Mouse (Mus musculus) lung, postnatal 0 days (tissue): ENCODE measurements around the gene Avl9. TPM values are rescaled to one million over a fixed set of nuclear protein-coding genes. Genes with fewer than 3 reads are reported as not detected.

Experiments
- ATAC-seq: fragments of 200-750 bp; cut with Nextera tagmentation; 2 replicates; pipeline ENCODE4 v1.8.0; 2017; ENCODE audit warnings: moderate library complexity
- DNase-seq: peaks from one replicate; pipeline ENCODE4 v3.0.0-alpha.2; 2016; ENCODE audit warnings: low spot score
- H3K27ac ChIP-seq: fragments of 300-500 bp; sonication (generic); 2 replicates; pipeline ENCODE4 v1.5.1; 2014; ENCODE audit warnings: antibody characterized with exemption, mild to moderate bottlenecking, low read length, mixed read lengths
- H3K27me3 ChIP-seq: fragments of 300-500 bp; sonication (generic); replicated peaks from 2 replicates; pipeline ENCODE4 v1.6.1; 2014; ENCODE audit warnings: low read length, mixed read lengths; ENCODE audit not compliant: insufficient read depth
- H3K36me3 ChIP-seq: fragments of 300-500 bp; sonication (generic); 2 replicates; pipeline ENCODE4 v1.6.1; 2014; ENCODE audit warnings: low read length, mixed read lengths; ENCODE audit not compliant: insufficient read depth
- H3K4me1 ChIP-seq: fragments of 300-500 bp; sonication (generic); 2 replicates; pipeline ENCODE4 v1.6.1; 2014; ENCODE audit warnings: antibody characterized with exemption, low read depth, low read length, mixed read lengths; ENCODE audit not compliant: insufficient read depth
- H3K4me2 ChIP-seq: fragments of 300-500 bp; sonication (generic); replicated peaks from 2 replicates; pipeline ENCODE4 v1.6.1; 2014; ENCODE audit warnings: low read depth, mild to moderate bottlenecking, low read length, moderate library complexity, mixed read lengths
- H3K4me3 ChIP-seq: fragments of 300-500 bp; sonication (generic); 2 replicates; pipeline ENCODE4 v1.5.1; 2014; ENCODE audit warnings: low read depth, low read length
- H3K9ac ChIP-seq: fragments of 300-500 bp; sonication (generic); replicated peaks from 2 replicates; pipeline ENCODE4 v1.6.1; 2014; ENCODE audit warnings: low read depth, mild to moderate bottlenecking
- H3K9me3 ChIP-seq: fragments of 300-500 bp; sonication (generic); 2 replicates; pipeline ENCODE4 v1.6.1; 2016; ENCODE audit warnings: low read length, mixed read lengths
- CTCF ChIP-seq: IDR thresholded peaks from 2 replicates; pipeline ENCODE4 v1.5.1; 2016; ENCODE audit warnings: antibody characterized with exemption, mild to moderate bottlenecking
- EP300 ChIP-seq: IDR thresholded peaks from 2 replicates; pipeline ENCODE4 v1.6.1; 2016; ENCODE audit warnings: antibody characterized with exemption, mild to moderate bottlenecking, control low read depth
- WGBS: fragments of 180-500 bp; shearing (Covaris S2); extraction: QIAGEN DNeasy Blood & Tissue Kit; methylation state at CpG from one replicate; pipeline ENCODE4 v1.1.7; 2014; 5-methylcytosine and 5-hydroxymethylcytosine counted together
- polyA plus RNA-seq: library from polyadenylated mRNA; unstranded; fragments of >200 nt; fragmentation: Nextera tagmentation; extraction: Ambion mirVana; gene quantifications from 2 replicates; pipeline ENCODE4 v1.2.1, GENCODE M21; 2015

Gene Avl9
- polyA plus RNA-seq, 1 experiment from 2014 or later = 9.6 TPM

DNA sequence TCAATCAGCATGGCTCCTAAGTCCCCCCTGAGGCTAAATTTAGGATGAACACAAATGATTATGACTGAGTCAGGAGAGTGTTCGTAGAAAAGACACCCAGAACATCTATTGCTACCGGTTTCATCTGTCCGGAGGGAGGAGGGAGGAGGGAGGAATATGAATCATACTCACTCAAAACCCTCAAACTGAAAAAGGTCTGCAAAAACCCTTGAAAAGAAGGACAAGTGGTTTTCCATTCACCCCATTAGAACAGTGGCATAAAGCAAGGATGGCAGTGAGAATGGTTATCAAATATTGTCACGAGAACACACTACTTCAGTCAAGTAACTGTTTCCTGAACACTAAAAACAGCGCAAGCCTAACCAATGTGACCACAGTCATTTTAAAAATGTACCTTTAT, 70.4 kb downstream of the Avl9 start:
- DNase-seq (peak; percentile 76), ATAC-seq (peak; percentile 92)
- no peak overlapping the region for H3K4me2 ChIP-seq
- WGBS = 45% methylated on average over 5 of the region's 5 CpGs
- no peak overlapping the region for H3K4me3 ChIP-seq
- no peak overlapping the region for H3K9ac ChIP-seq
- H3K36me3 ChIP-seq = peaks cover under 1% of the 10 kb centered on the region; the same call in 1 of the 2 replicates
- no peaks in the 10 kb centered on the region for H3K4me1 ChIP-seq
- TF ChIP-seq CTCF (no peak), EP300 (peak; percentile 73)
- no peaks in the 10 kb centered on the region for H3K27me3 ChIP-seq
- no peaks in the 10 kb centered on the region for H3K9me3 ChIP-seq
- H3K27ac ChIP-seq = no peak overlapping the region

- no peak overlapping the region for H3K4me2 ChIP-seq
- no peaks in the 10 kb centered on the region for H3K4me1 ChIP-seq
- no peak for DNase-seq
- H3K4me3 ChIP-seq = no peak overlapping the region
- WGBS = 65% methylated on average over 2 of the region's 2 CpGs
- H3K27me3 ChIP-seq = no peaks in the 10 kb centered on the region
- TF ChIP-seq CTCF = no peak
- TF ChIP-seq EP300 = no peak
- no peak overlapping the region for H3K9ac ChIP-seq
- H3K36me3 ChIP-seq = no peaks in the 10 kb centered on the region
- no peak for ATAC-seq
- no peaks in the 10 kb centered on the region for H3K9me3 ChIP-seq
- H3K27ac ChIP-seq = no peak overlapping the region
Observed at GRCm38 (mm10) chr6:56787668-56788067, 73.0 kb downstream of the Avl9 start.

- Histone ChIP-seq H3K4me2 (no peak overlapping the region), H3K4me3 (no peak overlapping the region), H3K27me3 (no peaks in the 10 kb centered on the region), H3K27ac (no peak overlapping the region), H3K9ac (no peak overlapping the region), H3K4me1 (0 out of 2 replicates have a peak, but pooled peaks cover 5% of the 10 kb centered on the region), H3K36me3 (no peaks in the 10 kb centered on the region), H3K9me3 (no peaks in the 10 kb centered on the region)
- ATAC-seq (no peak), DNase-seq (no peak)
- WGBS = 75% methylated on average over 3 of the region's 3 CpGs
- TF ChIP-seq EP300 (no peak), CTCF (no peak)
Observed at GRCm38 (mm10) chr6:56789336-56789735, 74.6 kb downstream of the Avl9 start.

GRCm38 (mm10) chr6:56794834-56795233, 80.1 kb downstream of the Avl9 start:
- Histone ChIP-seq H3K4me3 (no peak overlapping the region), H3K27ac (no peak overlapping the region), H3K4me1 (peaks cover 13% of the 10 kb centered on the region; the same call in 1 of the 2 replicates), H3K4me2 (peak overlapping the region; percentile 87; the same call in 1 of the 2 replicates), H3K27me3 (no peaks in the 10 kb centered on the region), H3K9me3 (no peaks in the 10 kb centered on the region), H3K36me3 (no peaks in the 10 kb centered on the region), H3K9ac (no peak overlapping the region)
- TF ChIP-seq CTCF (no peak), EP300 (no peak)
- WGBS = 62% methylated on average over 5 of the region's 5 CpGs
- DNase-seq (no peak), ATAC-seq (no peak)

DNA sequence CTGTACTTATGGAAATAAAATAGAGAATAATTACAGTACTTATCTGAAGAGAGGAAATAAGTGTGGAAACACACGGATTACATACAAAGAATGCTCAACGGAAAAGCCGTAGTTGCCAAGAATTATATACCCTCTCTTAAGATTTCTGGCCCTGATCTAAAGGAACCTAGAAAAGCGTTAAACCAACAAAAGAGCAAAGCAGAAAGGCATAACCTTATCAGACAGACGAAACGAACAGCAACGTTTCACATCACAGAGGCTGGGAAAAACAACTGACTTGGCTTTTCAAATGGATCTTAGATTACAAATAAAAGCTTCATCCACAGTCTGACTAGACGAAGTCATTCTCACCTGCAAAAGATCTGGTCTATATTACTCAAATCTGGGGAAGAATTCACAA, 81.5 kb downstream of the Avl9 start:
- H3K4me3 ChIP-seq = peak overlapping the region; percentile 95
- under 1% methylated on average over 8 of the region's 8 CpGs for WGBS
- H3K9me3 ChIP-seq = no peaks in the 10 kb centered on the region
- ATAC-seq (no peak), DNase-seq (peak; percentile 17)
- H3K4me1 ChIP-seq = peaks cover 13% of the 10 kb centered on the region; the same call in 1 of the 2 replicates
- no peak for TF ChIP-seq CTCF
- TF ChIP-seq EP300 = no peak
- H3K36me3 ChIP-seq = no peaks in the 10 kb centered on the region
- H3K27me3 ChIP-seq = no peaks in the 10 kb centered on the region
- peak overlapping the region; percentile 87 for H3K4me2 ChIP-seq
- peak overlapping the region; percentile 96 for H3K9ac ChIP-seq
- peak overlapping the region; percentile 100 for H3K27ac ChIP-seq

- H3K36me3 ChIP-seq = no peaks in the 10 kb centered on the region
- peak; percentile 81 for DNase-seq
- H3K4me1 ChIP-seq = peaks cover 13% of the 10 kb centered on the region; the same call in 1 of the 2 replicates
- ATAC-seq = peak; percentile 36
- H3K9ac ChIP-seq = peak overlapping the region; percentile 96
- no peaks in the 10 kb centered on the region for H3K9me3 ChIP-seq
- 1% methylated on average over 16 of the region's 16 CpGs for WGBS
- H3K27me3 ChIP-seq = no peaks in the 10 kb centered on the region
- TF ChIP-seq EP300 = no peak
- no peak for TF ChIP-seq CTCF
- H3K4me3 ChIP-seq = peak overlapping the region; percentile 95
- peak overlapping the region; percentile 100 for H3K27ac ChIP-seq
- peak overlapping the region; percentile 87 for H3K4me2 ChIP-seq
Observed at GRCm38 (mm10) chr6:56796668-56797141, 82.0 kb downstream of the Avl9 start.
